Mouse (Mus musculus) adrenal gland, adult 18-20 months (tissue): Measurements from ENCODE around the gene Ier5l. TPM values are rescaled to one million over a fixed set of nuclear protein-coding genes. Genes with fewer than 3 reads are reported as not detected.

ENCODE experiments used
- DNase-seq, 2 experiments: peaks; one replicate each; pipeline ENCODE4 v3.0.0; 2021 to 2022; ENCODE audit warnings: low spot score in 2 of 2
- total RNA-seq, 2 experiments: library from RNA; stranded (reverse); gene quantifications; 1 replicate in 1 of 2; 2 replicates in 1 of 2; pipeline ENCODE4 v1.2.3; 2021

Gene Ier5l
- total RNA-seq, 2 experiments from 2014 or later = 3.1 to 5.1 TPM

DNA sequence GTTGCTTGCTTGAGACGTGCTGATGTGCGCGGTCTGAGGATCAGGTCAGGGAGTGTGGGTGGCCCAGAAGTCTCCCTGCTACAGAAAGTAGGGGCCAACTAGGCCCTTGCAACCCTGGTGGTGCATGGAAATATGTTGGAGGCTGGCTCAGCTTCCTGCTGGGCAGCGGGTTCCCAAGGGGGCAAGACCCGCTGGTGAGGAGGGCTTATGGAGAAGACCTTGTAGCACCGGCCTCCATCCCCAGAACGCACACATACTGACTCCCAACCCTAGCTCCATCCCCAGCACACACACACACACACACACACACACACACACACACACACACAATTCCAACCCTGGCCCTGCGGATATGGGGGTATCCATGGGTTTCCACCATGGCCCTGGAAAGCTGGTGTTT lies 3.0 kb downstream of the Ier5l start:
- DNase-seq = no peak

DNA sequence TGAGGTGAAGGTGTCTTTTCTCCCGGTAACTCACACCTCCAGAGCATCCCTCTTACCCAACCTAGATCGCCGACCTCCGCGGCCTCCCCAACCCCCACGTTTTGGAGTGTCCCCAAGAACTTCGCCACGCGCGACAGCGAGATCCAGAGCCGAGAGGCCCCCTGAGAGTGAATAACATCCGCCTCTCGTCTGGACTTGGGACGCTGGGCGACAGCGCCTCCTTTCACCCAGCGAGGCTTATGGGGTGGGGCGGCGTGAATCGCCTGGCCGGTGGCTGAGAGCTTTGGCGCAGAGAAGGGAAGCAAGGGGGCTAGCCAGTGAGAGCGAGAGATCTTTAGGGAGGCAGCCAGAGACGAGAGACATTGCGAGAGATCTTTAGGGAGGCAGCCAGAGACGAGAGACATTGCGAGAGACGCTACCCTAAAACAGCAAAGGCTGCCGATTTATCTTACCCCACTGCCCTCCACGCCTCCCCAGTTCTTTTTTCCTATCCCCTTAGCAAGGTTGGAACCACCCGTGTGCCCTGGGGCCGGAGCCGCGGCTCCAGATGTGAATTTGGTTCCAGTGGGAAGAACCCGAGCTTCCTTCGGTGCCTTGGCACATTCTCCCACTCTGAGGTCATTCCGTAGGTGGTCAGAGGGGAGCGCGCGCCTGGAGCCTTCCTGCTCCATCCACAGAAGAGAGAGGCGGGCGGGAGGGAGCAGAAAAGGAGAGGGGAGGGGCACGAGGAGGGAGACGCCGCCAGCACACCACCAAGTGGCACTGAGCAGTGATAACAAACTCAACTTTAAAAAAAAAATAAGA lies 3.7 kb downstream of the Ier5l start:
- DNase-seq = peak; percentile 61 to 67

DNA sequence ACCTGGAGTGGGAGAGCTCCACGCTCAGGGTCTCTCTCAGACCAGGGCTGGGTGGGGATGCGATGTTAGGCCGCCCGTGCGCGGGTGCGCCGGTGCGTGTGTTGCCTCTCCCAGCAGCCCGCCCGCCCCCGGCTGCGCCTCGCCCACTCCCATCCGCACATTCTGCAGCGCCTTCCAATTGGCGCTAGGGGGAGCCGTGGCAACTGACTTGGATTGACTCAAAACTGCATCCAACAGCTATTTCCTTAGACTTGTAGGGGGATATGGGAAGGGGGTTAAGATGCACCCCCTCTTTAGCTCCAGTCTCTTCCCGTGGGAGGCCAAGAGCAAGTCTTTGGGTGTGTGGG lies 4.2 kb downstream of the Ier5l start:
- DNase-seq = peak; percentile 70 to 75

DNA sequence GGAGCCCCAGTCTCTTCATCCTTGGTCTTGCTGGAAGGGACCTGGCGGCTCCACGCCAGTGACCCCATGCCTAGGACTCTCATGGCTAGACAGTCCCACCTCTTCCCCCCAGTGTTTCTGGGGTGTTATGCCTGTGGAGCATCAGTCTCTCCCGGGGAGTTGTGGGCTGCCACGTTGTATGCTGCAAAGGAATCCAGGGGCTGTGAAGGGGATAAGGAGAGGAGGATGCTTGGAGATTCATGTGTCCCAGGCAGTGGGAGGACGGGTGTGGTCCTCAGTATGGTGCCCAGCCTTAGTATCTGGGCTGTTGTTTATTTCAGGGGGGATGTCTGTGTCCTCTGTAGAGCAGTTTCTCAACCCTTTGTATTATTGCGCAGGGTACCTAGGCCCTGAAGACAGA lies 5.0 kb downstream of the Ier5l start:
- DNase-seq = no peak

DNA sequence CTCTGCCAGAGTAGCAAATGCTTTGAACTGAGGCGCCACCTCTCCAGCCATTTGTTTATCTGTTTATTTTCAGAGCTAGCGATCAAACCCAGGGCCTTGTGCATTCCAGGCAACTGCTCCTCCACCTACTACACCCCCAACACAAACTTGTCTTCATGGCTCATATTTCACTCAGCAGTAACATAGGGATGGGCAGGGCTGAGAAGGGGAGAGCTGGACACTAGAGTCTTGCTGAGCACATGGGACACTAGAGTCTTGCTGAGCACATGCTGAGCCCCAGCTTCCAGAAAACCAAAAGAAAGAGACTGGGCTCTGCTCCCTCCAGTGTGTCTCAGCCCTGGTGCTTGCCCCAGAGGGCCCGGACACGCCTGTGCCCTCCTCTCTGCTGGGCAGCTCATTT lies 7.2 kb downstream of the Ier5l start:
- DNase-seq = no peak

DNA sequence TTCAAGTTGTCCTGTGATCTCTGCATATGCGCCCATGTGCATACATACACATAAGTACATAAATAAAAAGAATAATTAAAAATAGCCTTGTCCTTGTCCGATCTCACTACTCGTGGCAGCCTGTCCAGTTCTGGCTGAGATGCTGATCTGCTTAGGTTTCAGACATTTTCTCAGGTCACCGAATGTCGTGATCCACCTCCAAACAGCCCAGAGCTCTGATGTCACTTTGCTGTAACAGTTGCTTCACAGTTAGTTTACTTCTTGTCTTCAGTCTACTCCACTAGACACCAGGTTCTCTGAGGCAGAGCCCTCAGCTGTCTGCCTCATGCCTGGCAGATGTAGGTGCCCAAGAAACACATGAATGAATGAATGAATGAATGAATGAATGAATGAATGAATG lies 9.6 kb downstream of the Ier5l start:
- no peak for DNase-seq

DNA sequence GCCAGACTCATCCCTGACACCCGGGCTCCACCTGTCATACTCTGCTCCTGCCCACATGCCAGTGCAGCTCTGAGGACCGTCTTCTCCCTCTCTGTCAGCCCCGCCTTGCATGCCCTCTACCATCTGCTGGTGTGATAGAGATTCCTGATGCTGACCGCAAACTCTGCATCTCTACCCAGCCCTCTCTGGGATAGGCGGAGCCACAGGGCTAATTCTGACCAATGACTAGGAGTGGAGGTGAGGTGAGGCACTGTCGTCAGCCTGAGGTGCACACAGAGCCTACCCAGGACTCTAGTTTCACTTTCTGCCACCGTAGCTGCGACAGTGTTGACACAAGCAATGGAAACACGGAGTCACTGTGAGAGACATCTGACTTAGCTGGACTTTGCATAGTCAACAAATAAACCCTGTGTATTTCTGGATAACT lies 10.1 kb downstream of the Ier5l start:
- peak; percentile 42 to 48 for DNase-seq

DNA sequence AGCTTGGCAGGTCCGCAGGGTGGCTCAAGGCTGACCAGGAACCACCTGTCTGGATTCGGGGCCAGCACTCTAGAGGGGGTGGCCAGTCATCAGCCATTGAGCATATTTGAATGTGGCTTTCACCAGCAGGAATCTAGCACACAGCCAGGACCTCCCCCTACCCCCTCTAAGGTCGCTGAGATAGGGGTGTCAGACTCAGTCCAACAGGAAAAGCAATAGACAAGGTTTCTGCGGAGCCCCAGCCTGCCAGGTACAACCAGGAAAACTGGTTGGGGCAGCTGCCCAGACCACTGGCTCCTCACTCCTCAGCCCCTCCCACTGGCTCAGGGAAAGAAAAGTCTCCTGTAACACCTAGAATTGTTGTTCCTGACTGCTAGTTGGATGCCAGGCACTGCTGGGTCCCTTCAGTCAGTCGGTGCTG lies 10.7 kb downstream of the Ier5l start:
- DNase-seq = no peak

DNA sequence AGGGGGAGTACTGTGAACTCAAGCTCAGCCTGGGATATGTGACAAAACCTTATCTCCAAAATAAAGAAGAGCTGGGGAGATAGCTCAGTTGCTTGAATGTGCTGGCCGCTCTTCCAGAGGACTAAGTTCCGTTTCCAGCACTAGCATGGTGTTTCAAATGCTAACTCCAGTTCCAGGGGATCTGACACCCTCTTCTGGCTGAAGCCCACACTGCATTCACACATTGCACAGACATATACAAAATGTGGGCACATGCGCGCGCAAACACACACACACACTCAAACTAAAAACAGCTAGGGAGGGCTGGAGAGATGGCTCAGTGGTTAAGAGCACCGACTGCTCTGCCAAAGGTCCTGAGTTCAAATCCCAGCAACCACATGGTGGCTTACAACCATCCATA lies 14.8 kb downstream of the Ier5l start:
- no peak for DNase-seq

DNA sequence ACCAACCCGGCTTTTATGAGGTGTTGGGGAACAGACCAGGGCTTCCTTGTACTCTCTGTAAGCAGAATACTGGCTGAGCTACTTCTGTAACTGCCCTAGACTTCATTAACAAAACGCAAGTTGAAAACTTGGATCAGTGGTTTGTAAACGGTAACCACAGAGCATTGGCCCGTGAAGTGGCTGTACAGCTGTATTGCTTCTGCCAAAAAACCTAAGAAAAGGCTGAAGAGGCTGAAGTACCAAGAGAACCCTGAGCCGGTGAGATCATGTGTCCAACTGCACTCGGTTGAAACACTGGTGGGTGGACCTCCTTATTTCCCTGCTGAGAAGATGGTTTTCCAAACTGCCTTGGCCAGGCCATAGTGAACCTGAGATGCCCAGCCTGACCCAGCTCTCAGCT lies 15.7 kb downstream of the Ier5l start:
- no peak for DNase-seq

DNA sequence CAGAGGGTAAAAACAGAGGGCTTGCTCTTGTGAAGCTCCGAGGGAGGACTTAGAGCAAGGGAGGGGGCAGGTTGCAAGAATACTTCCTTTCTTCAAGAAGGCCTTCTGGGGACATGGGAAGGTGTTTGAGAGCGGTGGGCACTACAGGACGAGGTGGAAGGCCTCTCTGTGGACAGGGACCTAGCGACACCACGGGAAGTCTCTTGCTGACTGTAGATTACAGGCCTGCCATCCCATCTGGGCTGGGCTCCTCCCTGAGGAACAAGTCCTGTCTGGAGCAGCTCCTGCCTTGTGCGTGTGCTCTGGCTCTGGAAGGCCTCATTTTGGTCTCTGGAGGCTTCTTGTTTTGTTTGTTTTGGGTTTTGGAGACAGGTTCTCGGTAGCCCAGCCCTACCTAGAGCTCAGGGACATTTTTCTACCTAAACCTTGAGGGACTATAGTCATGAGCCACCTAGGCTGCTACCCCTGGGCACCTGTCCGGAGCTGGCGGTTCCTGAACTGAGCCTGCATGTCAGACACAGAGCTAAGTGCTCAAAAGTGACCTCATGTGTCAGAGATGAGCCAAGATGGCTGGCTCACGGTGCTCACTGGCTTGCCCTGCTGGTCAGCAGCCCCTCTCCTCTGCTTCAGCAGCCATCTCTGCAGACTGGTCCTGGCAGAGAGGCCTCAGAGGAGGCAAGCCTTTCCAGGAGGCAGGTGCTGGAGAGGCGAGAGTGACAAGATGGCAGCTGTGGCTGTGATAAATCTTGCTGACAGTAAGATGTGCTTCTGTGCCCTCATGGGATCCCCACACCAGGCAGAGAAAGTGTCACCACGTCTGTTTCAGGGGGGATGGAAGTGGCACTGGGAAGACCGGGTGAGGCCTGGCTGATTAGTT lies 17.7 kb downstream of the Ier5l start:
- no peak for DNase-seq

DNA sequence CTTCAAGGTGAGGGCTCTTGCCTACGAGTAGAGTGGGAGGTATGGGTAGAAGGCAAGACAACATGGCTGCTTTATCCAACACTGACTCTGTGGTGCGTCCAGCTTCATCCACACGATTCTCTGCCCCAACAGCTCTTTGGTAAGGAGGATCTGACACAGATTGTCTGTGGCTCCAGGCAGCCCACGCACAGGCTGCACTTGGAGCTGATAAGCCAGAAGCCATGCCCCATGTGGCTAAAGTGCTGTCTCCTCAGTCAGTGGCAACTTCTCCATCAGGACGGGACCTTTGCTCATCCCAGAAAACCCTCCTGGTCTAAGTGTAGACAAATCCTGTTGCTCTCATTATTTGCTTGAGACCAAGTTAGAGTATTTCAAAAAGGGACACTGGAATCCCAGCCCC lies 19.4 kb downstream of the Ier5l start:
- no peak for DNase-seq

DNA sequence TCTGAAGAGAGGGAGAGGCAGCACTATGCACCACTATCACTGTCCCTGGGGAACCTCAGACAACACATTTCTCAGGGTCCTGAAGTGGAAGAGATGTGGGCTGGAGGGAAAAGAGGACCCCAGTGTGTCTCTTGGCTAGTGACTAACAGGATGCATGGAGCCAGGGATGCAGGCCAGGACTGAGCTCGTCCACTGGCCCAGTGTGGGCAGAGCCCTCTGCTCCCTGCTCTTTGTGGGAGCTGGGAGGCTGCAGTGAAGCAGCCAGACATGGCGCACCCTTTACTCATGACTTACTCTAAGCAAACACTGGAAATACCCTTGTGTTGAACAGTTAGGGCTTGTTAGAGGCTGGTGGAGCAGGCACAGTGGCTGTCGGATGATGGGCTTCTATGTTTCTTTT lies 20.4 kb downstream of the Ier5l start:
- no peak for DNase-seq

DNA sequence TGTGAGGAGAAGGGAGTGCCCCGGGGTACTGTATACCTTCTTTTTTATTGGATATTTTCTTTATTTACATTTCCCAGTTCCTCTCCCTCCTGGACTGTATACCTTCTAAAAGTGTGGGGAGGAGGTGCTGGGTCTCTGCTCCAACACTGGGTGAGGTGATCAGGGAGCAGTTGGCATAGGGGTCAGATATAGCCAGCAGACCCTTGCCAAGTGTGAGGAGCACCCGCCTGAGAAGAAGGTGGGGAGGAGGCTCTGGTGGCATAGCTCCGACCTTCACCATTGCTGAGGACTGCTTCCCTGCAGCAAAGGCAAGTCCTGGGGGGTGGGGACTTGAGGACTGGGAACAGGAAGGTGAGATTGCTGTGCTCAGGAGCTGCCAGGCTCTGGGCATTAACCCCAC lies 22.5 kb downstream of the Ier5l start:
- DNase-seq = no peak

DNA sequence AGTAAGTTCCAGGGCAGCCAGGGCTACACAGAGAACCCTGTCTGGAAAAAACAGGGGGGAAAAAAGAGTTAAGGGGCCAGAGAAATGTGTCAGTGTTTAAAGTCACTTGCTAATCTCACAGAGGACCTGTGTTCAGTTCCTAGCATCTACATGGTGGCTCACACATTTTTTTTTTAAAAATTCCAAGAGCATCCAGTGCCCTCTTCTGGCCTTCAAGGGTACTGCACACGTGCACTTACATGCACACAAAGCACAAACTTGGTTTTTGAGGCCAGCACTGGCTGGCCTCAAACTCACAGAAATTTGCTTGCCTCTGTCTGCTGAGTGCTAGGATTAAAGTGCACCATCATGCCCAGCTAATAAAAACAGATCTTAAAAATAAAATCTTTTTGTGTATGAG lies 23.5 kb downstream of the Ier5l start:
- no peak for DNase-seq

DNA sequence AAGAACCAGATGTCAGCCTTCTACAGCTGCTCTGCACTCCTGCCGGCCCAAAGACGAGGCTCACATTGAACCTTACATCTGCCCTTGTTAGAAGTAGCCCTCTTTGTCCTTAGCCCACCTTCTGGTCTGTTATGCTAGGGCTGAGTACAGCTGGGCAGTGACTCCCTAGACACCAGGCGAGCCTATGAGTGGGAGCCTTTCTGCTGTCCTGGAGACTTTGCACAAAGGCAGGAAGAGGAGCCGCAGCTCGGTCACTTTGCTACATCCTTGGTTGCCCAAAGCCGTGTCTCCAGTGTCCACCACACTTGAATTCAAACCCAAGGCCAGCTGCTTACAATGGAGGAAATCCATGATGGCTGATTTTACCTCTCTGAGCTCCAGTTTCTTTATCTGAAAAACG lies 25.6 kb downstream of the Ier5l start:
- DNase-seq = no peak

DNA sequence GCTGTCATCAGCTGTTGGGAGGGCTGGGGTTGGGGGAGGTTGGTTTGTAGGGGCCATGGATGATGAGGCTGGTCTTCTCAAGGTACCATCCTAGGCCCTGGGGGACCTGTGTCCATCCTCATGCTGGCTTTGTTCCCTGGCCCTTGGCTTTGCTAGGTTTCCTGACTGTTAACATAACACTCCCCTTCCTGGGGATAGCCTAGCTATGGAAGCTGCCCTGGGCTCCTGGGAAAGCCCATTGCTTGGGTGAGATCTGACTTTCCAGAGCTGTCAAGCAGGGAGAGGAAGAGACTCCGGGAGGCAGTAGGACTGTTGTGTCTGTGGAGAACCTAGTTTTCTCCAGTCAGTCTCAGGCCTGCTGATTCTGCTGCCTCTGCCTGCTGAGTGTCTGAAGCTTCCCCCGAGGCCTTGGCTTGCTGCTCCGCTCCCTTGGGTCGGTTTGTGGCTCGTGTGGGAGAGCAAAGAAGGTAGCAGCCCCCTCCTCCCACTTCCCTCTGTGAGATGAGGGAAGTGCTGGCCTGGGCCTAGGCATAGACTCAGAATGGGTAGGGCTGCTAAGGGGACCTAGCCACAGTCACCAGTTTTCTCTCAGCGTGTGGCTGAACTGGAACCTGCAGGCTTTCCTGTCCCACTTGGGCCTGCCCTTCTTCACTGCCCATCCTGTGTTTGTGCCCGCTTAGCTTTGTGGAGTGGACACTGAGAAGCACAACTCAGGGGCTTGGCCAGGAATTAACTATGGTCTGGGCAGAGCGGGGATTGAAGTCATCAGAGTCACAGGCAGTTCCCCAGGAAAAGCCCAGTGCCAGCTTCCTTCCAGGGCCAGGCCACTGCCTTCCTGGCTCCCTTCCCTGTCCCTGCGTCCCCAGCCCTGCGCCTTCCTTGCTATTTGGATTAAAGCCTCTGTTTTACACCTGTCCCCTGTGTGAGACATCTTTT lies 26.9 kb downstream of the Ier5l start:
- DNase-seq = no peak

DNA sequence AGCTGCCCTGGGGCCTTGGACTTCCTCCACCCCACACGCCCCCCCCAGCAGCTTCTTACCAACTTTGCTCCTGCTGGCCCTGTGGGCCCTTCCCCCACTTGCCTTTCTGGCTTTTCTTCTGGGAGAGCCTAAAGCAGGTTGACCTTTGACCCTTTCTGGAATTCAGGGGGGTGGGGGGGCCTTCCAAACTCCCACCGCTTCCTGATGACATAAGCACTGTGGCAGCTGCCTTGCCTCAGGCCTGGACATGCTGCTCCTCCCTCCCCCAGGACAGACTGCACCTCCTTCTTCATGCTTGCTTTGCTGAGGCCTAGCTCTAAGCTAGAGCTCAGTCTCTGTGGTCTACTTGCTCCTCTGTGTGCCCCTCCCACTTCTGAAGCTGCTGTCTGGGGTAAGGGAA lies 28.7 kb downstream of the Ier5l start:
- no peak for DNase-seq

DNA sequence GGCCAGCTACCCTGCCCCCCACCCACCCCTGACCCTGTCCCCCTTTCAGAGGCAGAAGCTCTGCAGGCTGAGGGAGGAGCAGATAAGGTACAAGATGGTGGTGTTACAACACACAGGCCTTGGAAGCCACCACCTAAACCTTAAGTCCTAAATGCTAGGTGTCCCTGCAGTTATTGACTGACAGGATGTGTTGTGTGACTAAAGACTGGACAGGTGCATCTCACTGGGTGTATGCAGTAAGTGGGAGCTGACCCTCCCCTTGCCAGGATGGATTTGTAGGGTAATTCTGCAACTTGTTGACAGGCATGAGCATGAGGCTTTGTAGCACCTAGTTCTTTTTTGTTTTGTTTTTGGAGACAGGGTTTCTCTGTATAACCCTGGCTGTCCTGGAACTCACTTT lies 29.6 kb downstream of the Ier5l start:
- no peak for DNase-seq

DNA sequence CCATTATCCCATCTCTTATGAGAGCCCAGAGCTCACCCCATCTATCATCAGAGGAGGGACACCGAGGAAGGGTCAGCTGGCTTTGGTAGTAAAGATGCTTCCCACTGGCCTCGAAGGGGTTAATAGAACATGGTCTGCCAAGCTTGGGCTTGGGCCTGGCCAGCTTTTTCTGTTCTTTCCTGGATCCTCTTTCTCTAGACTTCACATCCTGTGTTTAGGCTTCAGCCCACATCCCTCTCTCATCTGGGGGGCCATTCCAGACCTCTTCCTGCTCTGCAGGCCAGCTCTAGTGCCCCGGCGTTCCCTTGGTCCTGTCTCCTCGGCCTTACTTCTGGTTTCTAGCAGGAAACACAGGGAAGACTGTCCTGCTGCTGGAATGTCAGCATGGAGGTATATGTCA lies 30.0 kb downstream of the Ier5l start:
- DNase-seq = no peak

DNA sequence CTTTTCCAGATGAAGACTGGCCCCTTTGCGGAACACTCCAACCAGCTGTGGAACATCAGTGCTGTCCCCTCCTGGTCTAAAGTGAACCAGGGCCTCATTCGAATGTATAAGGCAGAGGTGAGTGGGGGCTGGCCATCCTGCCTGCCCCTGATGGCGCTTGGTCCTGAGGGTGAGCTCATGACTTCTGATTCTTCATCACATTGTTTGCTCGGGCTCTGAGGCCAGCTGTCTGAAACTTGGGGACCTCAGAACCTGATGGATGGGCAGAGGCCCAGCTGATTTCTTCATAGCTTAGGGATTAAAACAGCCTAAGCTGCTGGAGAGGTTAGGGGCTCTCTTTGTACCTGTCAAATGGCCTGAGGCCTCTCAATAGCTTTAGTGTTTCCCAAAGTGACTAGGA lies 30.7 kb downstream of the Ier5l start:
- DNase-seq = no peak
